Mouse (Mus musculus) kidney, postnatal 36 days (tissue): ENCODE results near the gene 1110057P08Rik.
"Not testable (repeated sequence)": the region's sequence is repeated elsewhere in the genome, so short reads cannot be mapped to it uniquely, and the experiment has no call there.

Experiments used
- DNase-seq, 2 experiments: peaks; one replicate each; pipeline ENCODE4 v3.0.0; 2021 to 2022; ENCODE audit warnings: mixed read lengths in 2 of 2

The 1110057P08Rik gene

DNA sequence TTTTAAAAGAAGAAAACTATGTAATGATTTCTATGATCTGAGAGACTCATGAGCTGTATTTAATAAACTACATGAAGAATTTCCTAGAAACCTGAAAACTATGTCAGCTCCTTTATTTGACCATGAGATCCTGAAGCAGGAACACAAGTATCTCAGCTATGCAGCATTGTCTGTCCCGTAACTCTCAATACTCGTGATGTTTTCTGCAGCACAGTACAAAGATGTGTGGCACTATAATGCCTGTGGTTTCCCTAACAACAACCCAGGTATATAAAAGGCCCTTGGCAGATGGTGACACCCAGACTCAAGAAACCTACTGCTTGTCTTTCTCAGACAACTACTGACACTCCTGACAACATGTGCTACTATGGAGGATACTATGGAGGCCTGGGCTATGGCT is at the start of gene 1110057P08Rik:
Gene 1110057P08Rik, plus strand, starts transcription at position 301 of the 400 bp plus-strand sequence.
- no peak for DNase-seq

DNA sequence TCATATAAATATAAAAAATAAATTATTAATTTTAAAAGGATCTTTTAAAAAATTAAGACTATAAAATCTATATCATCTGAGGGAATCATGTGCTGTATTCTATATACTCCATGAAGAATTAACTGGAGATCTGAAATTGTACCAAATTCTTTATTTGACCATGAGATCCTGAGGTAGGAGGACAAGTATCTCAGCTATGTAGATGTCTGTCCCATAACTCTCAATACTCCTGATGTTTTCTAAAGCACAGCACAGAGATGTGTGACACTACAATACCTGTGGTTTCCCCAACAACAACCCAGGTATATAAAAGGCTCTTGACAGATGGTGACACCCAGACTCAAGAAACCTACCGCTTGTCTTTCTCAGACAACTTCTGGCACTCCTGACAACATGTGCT is 34.0 kb upstream of the 1110057P08Rik start, which contains the start of gene Gm6358:
Gene Gm6358, plus strand, starts transcription at position 301 of the 400 bp plus-strand sequence.
- no peak for DNase-seq

DNA sequence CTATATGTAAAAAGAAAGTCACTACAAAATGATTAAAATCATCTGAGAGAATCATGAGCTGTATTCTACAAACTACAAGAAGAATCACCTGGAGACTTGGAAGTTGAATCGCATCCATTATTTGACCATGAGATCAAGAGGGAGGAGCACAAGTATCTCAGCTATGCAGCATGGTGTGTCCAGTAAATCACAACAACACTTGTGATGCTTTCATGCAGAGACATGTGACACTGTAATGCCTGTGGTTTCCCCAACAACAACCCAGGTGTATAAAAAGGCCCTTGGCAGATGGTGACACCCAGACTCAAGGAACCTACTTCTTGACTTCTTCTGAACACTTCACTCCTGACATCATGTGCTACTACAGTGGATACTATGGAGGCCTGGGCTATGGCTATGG is 23.7 kb upstream of the 1110057P08Rik start, which contains the start of gene Gm10061:
Gene Gm10061, plus strand, starts transcription at position 301 of the 400 bp plus-strand sequence.
- DNase-seq = no peak

DNA sequence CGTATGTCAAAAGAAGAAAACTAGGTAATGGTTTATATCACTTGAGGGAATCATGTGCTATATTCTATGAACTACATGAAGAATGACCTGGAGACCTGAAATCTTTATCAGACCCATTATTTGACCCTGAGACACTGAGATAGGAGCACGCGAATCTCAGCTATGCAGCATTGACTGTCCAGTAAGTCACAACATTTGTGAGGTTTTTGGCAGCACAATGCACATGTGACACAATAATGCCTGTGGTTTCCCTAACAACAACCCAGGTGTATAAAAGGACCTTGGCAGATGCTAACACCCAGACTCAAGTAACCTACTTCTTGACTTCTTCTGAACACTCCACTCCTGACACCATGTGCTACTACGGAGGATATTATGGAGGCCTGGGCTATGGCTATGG is 16.9 kb upstream of the 1110057P08Rik start, which contains the start of gene Gm9789:
Gene Gm9789, plus strand, starts transcription at position 301 of the 400 bp plus-strand sequence.
- no peak for DNase-seq

DNA sequence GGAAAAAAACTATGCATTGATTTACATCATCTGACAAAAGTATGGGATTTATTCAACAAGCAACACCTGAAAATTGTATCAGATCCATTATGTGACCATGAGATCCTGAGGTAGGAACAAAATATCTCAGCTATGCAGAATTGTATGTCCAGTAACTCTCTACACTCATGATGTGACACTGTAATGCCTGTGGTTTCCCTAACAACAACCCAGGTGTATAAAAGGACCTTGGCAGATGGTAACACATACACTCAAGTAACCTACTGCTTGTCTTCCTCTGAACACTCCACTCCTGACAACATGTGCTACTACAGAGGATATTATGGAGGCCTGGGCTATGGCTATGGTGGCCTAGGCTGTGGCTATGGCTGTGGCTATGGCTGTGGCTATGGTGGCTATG is 5.3 kb upstream of the 1110057P08Rik start, which contains the start of gene Gm7735:
Gene Gm7735, plus strand, starts transcription at position 301 of the 400 bp plus-strand sequence.
- not testable (repeated sequence) for DNase-seq

DNA sequence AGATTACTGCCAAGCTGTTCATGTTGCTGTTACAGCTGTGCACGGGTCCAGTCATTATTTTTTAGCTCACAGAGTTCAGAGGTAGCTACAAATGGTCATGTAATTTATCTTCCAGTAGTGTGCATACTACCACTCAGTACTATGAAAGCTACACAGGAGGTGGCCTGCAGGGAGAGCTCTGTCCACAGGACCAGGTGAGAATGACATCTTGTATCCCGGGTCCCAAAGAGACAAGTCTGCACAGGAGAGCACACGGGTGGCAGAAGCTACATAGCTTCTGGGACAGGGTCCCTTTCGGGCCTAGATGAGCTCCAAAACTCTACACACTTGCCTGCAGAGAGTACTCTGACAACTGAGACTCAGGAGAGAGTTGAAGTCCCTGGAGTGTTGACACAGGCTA is 14.1 kb downstream of the 1110057P08Rik start:
- DNase-seq = no peak

DNA sequence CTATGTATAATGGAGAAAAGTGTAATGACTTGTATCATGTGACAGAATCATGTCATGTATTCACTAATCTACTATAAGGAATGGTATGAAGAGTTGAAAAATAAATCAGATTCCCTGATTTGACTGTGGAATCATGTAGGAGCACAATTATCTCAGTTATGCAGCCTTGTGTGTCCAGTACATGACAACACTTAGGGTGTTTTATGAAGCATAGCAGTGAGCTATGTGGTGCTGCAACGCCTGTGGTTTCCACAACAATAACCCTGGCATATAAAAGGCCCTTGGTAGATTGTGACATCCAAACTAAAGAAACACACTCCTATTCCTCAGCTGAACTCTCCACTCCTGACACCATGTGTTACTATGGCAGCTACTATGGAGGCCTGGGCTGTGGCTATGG is 31.0 kb downstream of the 1110057P08Rik start, which contains the start of gene Krtap20-2:
Gene Krtap20-2, plus strand, starts transcription at position 301 of the 400 bp plus-strand sequence.
- no peak for DNase-seq
